Mouse (Mus musculus) heart, adult 2 months (tissue): ENCODE data around the gene Hmgxb4.

Source experiments
- CTCF ChIP-seq: fragments of 200-600 bp; IDR thresholded peaks from 2 replicates; pipeline ENCODE4 v1.8.1; 2022; ENCODE audit warnings: antibody characterized with exemption, mild to moderate bottlenecking, moderate library complexity
- EP300 ChIP-seq: fragments of 200-500 bp; IDR thresholded peaks from 2 replicates; pipeline ENCODE4 v1.6.1; 2011; ENCODE audit warnings: low read depth, low read length, control low read depth; ENCODE audit not compliant: insufficient read depth
- POLR2A ChIP-seq: fragments of 200-500 bp; IDR thresholded peaks from 2 replicates; pipeline ENCODE4 v1.6.1; 2011; ENCODE audit warnings: mild to moderate bottlenecking, low read depth, low read length, control low read depth; ENCODE audit not compliant: insufficient read depth

GRCm38 (mm10) chr8:75074876-75075275 lies 81.7 kb downstream of the Hmgxb4 start:
- TF ChIP-seq CTCF (no peak), POLR2A (no peak), EP300 (no peak)
